Mouse (Mus musculus) G1E (cell line): ENCODE data around the gene Vmn2r8. TPM values are rescaled to one million over a fixed set of nuclear protein-coding genes. Genes with fewer than 3 reads are reported as not detected.

Experiments used
- ATAC-seq: 2 replicates; pipeline ENCODE4 v1.8.0; 2016; ENCODE audit warnings: mild to moderate bottlenecking; ENCODE audit not compliant: insufficient number of reproducible peaks, poor library complexity, low FRiP score, severe bottlenecking; ENCODE audit errors: extremely low read depth
- DNase-seq: peaks from one replicate; pipeline ENCODE4 v3.0.0; 2012; ENCODE audit warnings: low spot score
- H3K27me3 ChIP-seq: 2 replicates; pipeline ENCODE4 v1.6.1; 2012; ENCODE audit warnings: mild to moderate bottlenecking, low read length, inconsistent platforms; ENCODE audit not compliant: insufficient read depth
- H3K36me3 ChIP-seq: replicated peaks from 2 replicates; pipeline ENCODE3; 2012; ENCODE audit warnings: mild to moderate bottlenecking, inconsistent platforms
- H3K4me1 ChIP-seq: 2 replicates; pipeline ENCODE4 v1.6.1; 2012; ENCODE audit warnings: low read depth, low read length, inconsistent platforms, mixed read lengths; ENCODE audit not compliant: insufficient read depth
- H3K4me3 ChIP-seq: 2 replicates; pipeline ENCODE4 v1.5.1; 2012; ENCODE audit warnings: low read depth, mild to moderate bottlenecking, inconsistent platforms, low read length, moderate library complexity, mixed read lengths
- H3K9me3 ChIP-seq: replicated peaks from 2 replicates; pipeline ENCODE4 v1.6.1; 2012; ENCODE audit warnings: inconsistent platforms
- CTCF ChIP-seq: IDR thresholded peaks from 2 replicates; pipeline ENCODE4 v1.5.1; 2012; ENCODE audit warnings: low read depth, low read length, inconsistent platforms, mixed read lengths
- GATA1 ChIP-seq: IDR thresholded peaks from 2 replicates; pipeline ENCODE4 v1.6.1; 2012; ENCODE audit warnings: borderline replicate concordance, low read length, inconsistent platforms, mixed read lengths
- GATA2 ChIP-seq: IDR thresholded peaks from 2 replicates; pipeline ENCODE4 v1.6.1; 2012; ENCODE audit warnings: low read depth, low read length, inconsistent platforms, borderline replicate concordance
- POLR2AphosphoS5 ChIP-seq: IDR thresholded peaks from 2 replicates; pipeline ENCODE4 v1.6.1; 2012; ENCODE audit warnings: low read depth, low read length, inconsistent platforms; ENCODE audit not compliant: insufficient replicate concordance
- TAL1 ChIP-seq: conservative IDR thresholded peaks from 2 replicates; pipeline ENCODE4 v1.6.1; 2012; ENCODE audit warnings: low read depth, low read length, inconsistent platforms, mixed read lengths
- polyA plus RNA-seq: library from polyadenylated mRNA; stranded (reverse); fragments of >175 nt; gene quantifications from 2 replicates; pipeline ENCODE4 v1.2.3, GENCODE M21; 2012
- total RNA-seq, 2 experiments: library from RNA; stranded (forward) in 1 of 2; stranded (reverse) in 1 of 2; fragments of 200-1000 nt in 1 of 2; fragments of >200 nt in 1 of 2; fragmentation: Nextera tagmentation in 1 of 2; gene quantifications; 2 replicates each; pipeline ENCODE4 v1.2.3; 2014 to 2017

Gene Vmn2r8
- total and polyA plus RNA-seq, 3 experiments: 0.05 TPM; not detected in 2

DNA sequence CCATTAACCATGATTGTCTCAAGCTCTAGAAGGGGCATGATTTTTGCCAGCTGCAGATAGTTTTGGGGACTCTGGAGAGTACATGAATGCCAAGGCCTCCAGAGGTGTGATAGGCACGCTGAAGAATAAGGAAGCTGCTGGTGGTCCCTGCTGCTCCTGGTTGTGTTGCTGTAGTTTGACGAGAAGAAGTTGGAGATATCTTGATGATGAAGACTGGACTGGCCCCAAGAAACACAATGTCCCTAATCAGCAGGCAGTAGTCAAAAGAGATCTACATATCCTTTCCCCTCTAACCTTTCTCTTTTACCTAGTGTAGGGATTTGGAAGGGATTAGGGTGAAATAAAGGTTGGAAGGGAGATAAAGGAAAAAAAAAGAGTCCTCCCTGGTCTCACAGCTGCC lies 66.1 kb downstream of the Vmn2r8 start:
- ATAC-seq (no peak), DNase-seq (no peak)
- H3K4me1 ChIP-seq: no peaks in the 10 kb centered on the region
- no peak for TF ChIP-seq CTCF
- H3K9me3 ChIP-seq: no peaks in the 10 kb centered on the region
- peaks cover 3% of the 10 kb centered on the region; the same call in 1 of the 2 replicates for H3K27me3 ChIP-seq
- H3K4me3 ChIP-seq: no peak overlapping the region
- H3K36me3 ChIP-seq: no peaks in the 10 kb centered on the region

GRCm38 (mm10) chr5:108741844-108742243 lies 66.8 kb downstream of the Vmn2r8 start:
- no peak for DNase-seq
- Histone ChIP-seq H3K9me3 (no peaks in the 10 kb centered on the region), H3K36me3 (no peaks in the 10 kb centered on the region), H3K4me3 (no peak overlapping the region), H3K4me1 (no peaks in the 10 kb centered on the region), H3K27me3 (peaks cover 3% of the 10 kb centered on the region; the same call in 1 of the 2 replicates)
- TF ChIP-seq GATA2 (no peak), POLR2AphosphoS5 (no peak), GATA1 (no peak), CTCF (no peak), TAL1 (no peak)
- ATAC-seq: no peak

Other genes with a start within 250 kb of the Vmn2r8 start
- gene Gak, start 179.1 kb downstream of the Vmn2r8 start, total RNA-seq (2014; fragmentation: Nextera tagmentation): 119 and 124 TPM in 2 replicates
- 108 and 116 TPM in 2 replicates for gene Gak, start 179.1 kb downstream of the Vmn2r8 start, total RNA-seq (2017)
- gene Gak, start 179.1 kb downstream of the Vmn2r8 start, polyA plus RNA-seq: 84.2 and 96.4 TPM in 2 replicates
- 38.0 and 51.5 TPM in 2 replicates for gene Tmem175, start 179.1 kb downstream of the Vmn2r8 start, total RNA-seq (2014; fragmentation: Nextera tagmentation)
- 22.4 and 22.9 TPM in 2 replicates for gene Tmem175, start 179.1 kb downstream of the Vmn2r8 start, total RNA-seq (2017)
- gene Tmem175, start 179.1 kb downstream of the Vmn2r8 start, polyA plus RNA-seq: 2.2 and 4.4 TPM in 2 replicates
- 37.7 and 43.2 TPM in 2 replicates for gene Idua, start 148.5 kb downstream of the Vmn2r8 start, total RNA-seq (2014; fragmentation: Nextera tagmentation)
- gene Idua, start 148.5 kb downstream of the Vmn2r8 start, total RNA-seq (2017): 6.2 TPM in 2 replicates
- gene Idua, start 148.5 kb downstream of the Vmn2r8 start, polyA plus RNA-seq: 7.0 and 9.1 TPM in 2 replicates
- 6.9 and 12.3 TPM in 2 replicates for gene Dgkq, start 139.2 kb downstream of the Vmn2r8 start, total RNA-seq (2014; fragmentation: Nextera tagmentation)
- gene Dgkq, start 139.2 kb downstream of the Vmn2r8 start, total RNA-seq (2017): 7.9 and 8.3 TPM in 2 replicates
- 3.9 and 4.5 TPM in 2 replicates for gene Dgkq, start 139.2 kb downstream of the Vmn2r8 start, polyA plus RNA-seq
- gene Slc26a1, start 133.3 kb downstream of the Vmn2r8 start, total RNA-seq (2014; fragmentation: Nextera tagmentation): 1.7 and 2.0 TPM in 2 replicates
- 0.87 and 0.93 TPM in 2 replicates for gene Slc26a1, start 133.3 kb downstream of the Vmn2r8 start, total RNA-seq (2017)
- 0.88 and 1.2 TPM in 2 replicates for gene Slc26a1, start 133.3 kb downstream of the Vmn2r8 start, polyA plus RNA-seq
- gene Fgfrl1, start 116.5 kb downstream of the Vmn2r8 start, total RNA-seq (2014; fragmentation: Nextera tagmentation): 4.2 and 4.9 TPM in 2 replicates
- gene Fgfrl1, start 116.5 kb downstream of the Vmn2r8 start, total RNA-seq (2017): 2.1 and 2.5 TPM in 2 replicates
- gene Fgfrl1, start 116.5 kb downstream of the Vmn2r8 start, polyA plus RNA-seq: 5.1 and 7.1 TPM in 2 replicates
- not detected in 2 replicates for gene Rnf212, start 33.9 kb downstream of the Vmn2r8 start, total RNA-seq (2014; fragmentation: Nextera tagmentation)
- not detected in 2 replicates for gene Rnf212, start 33.9 kb downstream of the Vmn2r8 start, total RNA-seq (2017)
- gene Rnf212, start 33.9 kb downstream of the Vmn2r8 start, polyA plus RNA-seq: not detected in 2 replicates
- not detected in 2 replicates for gene Tmed11, start 13.5 kb downstream of the Vmn2r8 start, total RNA-seq (2014; fragmentation: Nextera tagmentation)
- not detected in 2 replicates for gene Tmed11, start 13.5 kb downstream of the Vmn2r8 start, total RNA-seq (2017)
- gene Tmed11, start 13.5 kb downstream of the Vmn2r8 start, polyA plus RNA-seq: not detected in 2 replicates
- gene Vmn2r9, start 43.8 kb upstream of the Vmn2r8 start, total RNA-seq (2014; fragmentation: Nextera tagmentation): not detected in 2 replicates
- under 0.01 and 0.05 TPM in 2 replicates for gene Vmn2r9, start 43.8 kb upstream of the Vmn2r8 start, total RNA-seq (2017)
- gene Vmn2r9, start 43.8 kb upstream of the Vmn2r8 start, polyA plus RNA-seq: not detected in 2 replicates
- gene Vmn2r10, start 197.7 kb upstream of the Vmn2r8 start, total RNA-seq (2014; fragmentation: Nextera tagmentation): not detected in 2 replicates
- 0.06 and 0.11 TPM in 2 replicates for gene Vmn2r10, start 197.7 kb upstream of the Vmn2r8 start, total RNA-seq (2017)
- gene Vmn2r10, start 197.7 kb upstream of the Vmn2r8 start, polyA plus RNA-seq: not detected in 2 replicates